Mouse (Mus musculus) bone marrow macrophage, adult 2 months (primary cell): ENCODE measurements around the gene Dhx9.
"Not testable (repeated sequence)": the region's sequence is repeated elsewhere in the genome, so short reads cannot be mapped to it uniquely, and the experiment has no call there.

Experiments
- CTCF ChIP-seq: IDR thresholded peaks from 2 replicates; pipeline ENCODE4 v1.5.1; 2012; ENCODE audit warnings: low read depth, mild to moderate bottlenecking, low read length, moderate library complexity
- POLR2A ChIP-seq: IDR thresholded peaks from 2 replicates; pipeline ENCODE4 v1.6.1; 2012; ENCODE audit warnings: mild to moderate bottlenecking, low read depth, low read length, borderline replicate concordance

- TF ChIP-seq CTCF, POLR2A: not testable (repeated sequence)
These were observed 22.1 kb upstream of the Dhx9 start for GRCm38 (mm10) chr1:153509569-153509968.
